8 mouse cellular contexts compared by ENCODE assay signal in the genomic region with DNA sequence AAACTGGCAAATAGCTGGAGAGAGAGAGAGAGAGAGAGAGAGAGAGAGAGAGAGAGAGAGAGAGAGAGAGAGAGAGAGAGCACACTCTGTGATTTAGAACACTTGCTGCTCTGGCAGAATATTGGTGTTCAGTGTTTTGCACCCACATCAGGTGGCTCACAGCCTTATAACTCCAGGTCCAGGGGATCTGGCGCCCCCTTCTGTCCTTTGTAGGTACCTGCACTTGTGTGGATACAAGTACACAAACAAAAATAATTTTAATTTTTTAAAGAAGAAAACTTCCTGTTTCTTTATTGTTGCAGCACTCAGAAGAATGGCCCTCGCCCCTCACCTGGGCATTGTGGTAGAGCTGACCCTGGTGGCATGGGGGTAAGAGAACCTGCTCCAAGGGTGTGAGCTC. TPM values are rescaled to one million over a fixed set of nuclear protein-coding genes. Genes with fewer than 3 reads are reported as not detected.
DNase-seq lines count a peak whose midpoint lies in the region; ATAC-seq lines count a peak whose summit lies in the region.

No protein-coding gene starts in this region.

- no peaks in the 10 kb centered on the region for H3K4me1 ChIP-seq in embryonic facial prominence, embryonic 10.5 days

- H3K9me3 ChIP-seq in embryonic facial prominence, embryonic 10.5 days, result no peaks in the 10 kb centered on the region

- H3K4me3 ChIP-seq in embryonic facial prominence, embryonic 10.5 days, result no peak overlapping the region

- peak; percentile 35 for DNase-seq in gastrocnemius, adult 18-20 months (ENCODE audit: low spot score)
- DNase-seq in gastrocnemius, postnatal 25 days, result no peak
- peak; percentile 63 for DNase-seq in 3T3-L1 (ENCODE audit: low read depth, low spot score)
- DNase-seq in MN1 (ENCODE audit: low spot score), result peak; percentile 27
- peak; percentile 47 for DNase-seq in embryonic facial prominence, embryonic 10.5 days (ENCODE audit: low spot score)
- DNase-seq in lung, postnatal 14 days, result peak; percentile 67
- peak; percentile 63 to 72 for DNase-seq in thymus, postnatal 36 days

- H3K27ac ChIP-seq in embryonic facial prominence, embryonic 10.5 days (replicated peaks), result no peak overlapping the region

- WGBS in embryonic facial prominence, embryonic 10.5 days, result 24% methylated on average over 2 of the region's 2 CpGs

- no peaks in the 10 kb centered on the region for H3K27me3 ChIP-seq in embryonic facial prominence, embryonic 10.5 days (replicated peaks; ENCODE audit: low read depth, poor library complexity, severe bottlenecking)

- no peak for ATAC-seq in erythroblast, adult 5-6 weeks (replicated peaks; ENCODE audit: low FRiP score, poor library complexity, severe bottlenecking)

- no peaks in the 10 kb centered on the region for H3K36me3 ChIP-seq in embryonic facial prominence, embryonic 10.5 days (replicated peaks)

RNA-seq across cellular contexts. Expression of gene Gramd1a, which starts 16.5 kb away (rescaled TPM):
- total RNA-seq in gastrocnemius, adult 18-20 months (2021), result 10 to 100 TPM; 35.7 to 37.1 TPM
- total RNA-seq in gastrocnemius, postnatal 25 days (2021), result 10 to 100 TPM; 40.5 to 41.2 TPM
- 96.1 and 102 TPM in 2 replicates for polyA plus RNA-seq in embryonic facial prominence, embryonic 10.5 days (2016; fragmentation: Nextera tagmentation; extraction: Ambion mirVana)
- 20.9 and 27.9 TPM in 2 replicates for total RNA-seq in erythroblast, adult 5-6 weeks (2015; ENCODE audit: low replicate concordance)
- total RNA-seq in erythroblast, adult 5-6 weeks (2017; ENCODE audit: low replicate concordance), result 4.9 and 6.2 TPM in 2 replicates

RNA-seq across cellular contexts. Expression of gene Scn1b, which starts 45.4 kb away (rescaled TPM):
- 100 to 1,000 TPM; 924 to 953 TPM for total RNA-seq in gastrocnemius, adult 18-20 months (2021)
- 100 to 1,000 TPM; 787 to 821 TPM for total RNA-seq in gastrocnemius, postnatal 25 days (2021)
- 1.2 and 1.3 TPM in 2 replicates for polyA plus RNA-seq in embryonic facial prominence, embryonic 10.5 days (2016; fragmentation: Nextera tagmentation; extraction: Ambion mirVana)
- total RNA-seq in erythroblast, adult 5-6 weeks (2015; ENCODE audit: low replicate concordance), result 1.2 TPM in 1 of 2 replicates, not detected in the other
- total RNA-seq in erythroblast, adult 5-6 weeks (2017; ENCODE audit: low replicate concordance), result 1.2 TPM in 1 of 2 replicates, not detected in the other

RNA-seq across cellular contexts. Expression of gene Hpn, which starts 57.1 kb away (rescaled TPM):
- 10 to 100 TPM; 15.0 to 20.7 TPM for total RNA-seq in gastrocnemius, adult 18-20 months (2021)
- 10 to 100 TPM; 15.5 to 17.3 TPM for total RNA-seq in gastrocnemius, postnatal 25 days (2021)
- polyA plus RNA-seq in embryonic facial prominence, embryonic 10.5 days (2016; fragmentation: Nextera tagmentation; extraction: Ambion mirVana), result 4.0 and 4.3 TPM in 2 replicates
- total RNA-seq in erythroblast, adult 5-6 weeks (2015; ENCODE audit: low replicate concordance), result 4.0 and 10.0 TPM in 2 replicates
- total RNA-seq in erythroblast, adult 5-6 weeks (2017; ENCODE audit: low replicate concordance), result 0.77 and 6.7 TPM in 2 replicates

Comparison
In these comparisons a context has a peak if more than half of its experiments do, and no peak if none do; other contexts are left out.
1. RNA of gene Scn1b, which starts 45.4 kb away (total RNA-seq): 924 to 953 TPM in gastrocnemius, adult 18-20 months and 787 to 821 TPM in gastrocnemius, postnatal 25 days; 1.2 TPM in erythroblast, adult 5-6 weeks; every median in the first group is over 100 times any median in the second.